Mouse (Mus musculus): ENCODE measurements around the gene Fam114a2. TPM values are rescaled to one million over a fixed set of nuclear protein-coding genes. Genes with fewer than 3 reads are reported as not detected.

The Fam114a2 gene
- polyA plus RNA-seq, 1 experiment from 2014 or later: 36.7 TPM

- peak; percentile 81 for DNase-seq (ENCODE audit: low spot score)
- Histone ChIP-seq H3K36me3 (ENCODE audit: control insufficient read depth, insufficient read depth, low read length) (no peaks in the 10 kb centered on the region), H3K9me3 (ENCODE audit: control insufficient read depth, low read length) (no peaks in the 10 kb centered on the region), H3K27me3 (replicated peaks; ENCODE audit: control insufficient read depth, insufficient read depth, low read length) (no peaks in the 10 kb centered on the region), H3K4me2 (no peak overlapping the region), H3K9ac (ENCODE audit: low read depth, low read length) (no peak overlapping the region), H3K4me1 (replicated peaks; ENCODE audit: control insufficient read depth, insufficient read depth, low read length) (no peaks in the 10 kb centered on the region), H3K27ac (ENCODE audit: low read depth, low read length) (no peak overlapping the region), H3K4me3 (ENCODE audit: low read depth, low read length) (no peak overlapping the region)
- WGBS: 42% methylated on average over 18 of the region's 18 CpGs
- ATAC-seq (replicated peaks; ENCODE audit: low FRiP score): no peak
Observed at GRCm38 (mm10) chr11:57548618-57549550, 30.5 kb upstream of the Fam114a2 start.

DNA sequence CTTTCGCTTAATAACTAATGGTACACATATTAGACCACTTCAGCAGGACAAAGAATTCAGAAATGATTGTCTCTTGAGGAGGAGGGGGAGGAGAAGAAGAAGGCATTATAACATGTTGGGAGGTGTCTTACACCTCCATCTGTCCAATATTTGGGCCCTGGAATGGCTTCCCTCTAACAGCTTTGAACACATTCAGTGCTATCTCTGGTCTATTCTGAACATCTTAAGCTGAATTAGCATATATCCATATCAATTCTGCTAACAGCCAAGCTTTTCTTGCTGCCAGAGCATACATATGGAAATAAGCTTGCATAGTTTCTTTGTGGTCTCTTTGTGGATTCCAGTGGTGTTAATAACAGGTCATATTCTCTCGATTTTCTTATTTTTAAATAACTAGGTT lies 22.3 kb upstream of the Fam114a2 start:
- H3K4me1 ChIP-seq (replicated peaks; ENCODE audit: control insufficient read depth, insufficient read depth, low read length): no peaks in the 10 kb centered on the region
- 85% methylated on average over 2 of the region's 2 CpGs for WGBS
- no peak for ATAC-seq (replicated peaks; ENCODE audit: low FRiP score)
- no peak overlapping the region for H3K4me3 ChIP-seq (ENCODE audit: low read depth, low read length)
- H3K9ac ChIP-seq (ENCODE audit: low read depth, low read length): no peak overlapping the region
- no peaks in the 10 kb centered on the region for H3K36me3 ChIP-seq (ENCODE audit: control insufficient read depth, insufficient read depth, low read length)
- no peaks in the 10 kb centered on the region for H3K27me3 ChIP-seq (replicated peaks; ENCODE audit: control insufficient read depth, insufficient read depth, low read length)
- no peak overlapping the region for H3K4me2 ChIP-seq
- H3K27ac ChIP-seq (ENCODE audit: low read depth, low read length): no peak overlapping the region
- H3K9me3 ChIP-seq (ENCODE audit: control insufficient read depth, low read length): no peaks in the 10 kb centered on the region
- no peak for DNase-seq (ENCODE audit: low spot score)

DNA sequence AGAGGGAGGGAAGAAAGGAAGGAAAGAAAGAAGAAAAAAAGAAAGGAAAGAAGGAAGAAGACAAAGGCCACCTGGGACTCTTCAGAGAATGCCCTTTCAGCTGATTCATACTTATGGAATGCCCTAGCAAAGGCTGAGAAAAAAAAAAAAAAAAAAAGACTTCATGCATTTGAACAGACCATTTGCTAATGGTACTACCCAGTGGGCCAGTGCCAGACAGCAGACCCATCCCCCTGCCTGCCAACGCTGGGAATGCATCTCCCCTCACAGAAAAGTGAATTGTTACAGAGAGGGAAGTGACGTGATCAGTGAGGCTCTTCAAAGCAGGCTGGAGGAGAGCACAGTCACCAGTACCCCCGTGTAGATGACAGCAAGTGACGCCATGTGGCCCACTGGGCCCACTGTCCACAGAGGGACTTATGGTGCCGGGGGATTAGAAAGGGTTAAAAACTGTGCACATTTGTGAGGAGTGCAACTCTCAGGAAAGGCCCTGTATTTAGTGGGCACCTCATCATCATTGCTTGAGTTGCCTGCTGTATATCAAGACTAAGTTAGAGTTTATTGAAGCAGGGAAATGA lies 21.5 kb upstream of the Fam114a2 start:
- Histone ChIP-seq H3K4me3 (ENCODE audit: low read depth, low read length) (no peak overlapping the region), H3K36me3 (ENCODE audit: control insufficient read depth, insufficient read depth, low read length) (no peaks in the 10 kb centered on the region), H3K4me2 (no peak overlapping the region), H3K4me1 (replicated peaks; ENCODE audit: control insufficient read depth, insufficient read depth, low read length) (no peaks in the 10 kb centered on the region), H3K9me3 (ENCODE audit: control insufficient read depth, low read length) (no peaks in the 10 kb centered on the region), H3K27ac (ENCODE audit: low read depth, low read length) (no peak overlapping the region), H3K27me3 (replicated peaks; ENCODE audit: control insufficient read depth, insufficient read depth, low read length) (no peaks in the 10 kb centered on the region), H3K9ac (ENCODE audit: low read depth, low read length) (no peak overlapping the region)
- DNase-seq (ENCODE audit: low spot score) (no peak), ATAC-seq (replicated peaks; ENCODE audit: low FRiP score) (no peak)
- 78% methylated on average over 5 of the region's 5 CpGs for WGBS

DNA sequence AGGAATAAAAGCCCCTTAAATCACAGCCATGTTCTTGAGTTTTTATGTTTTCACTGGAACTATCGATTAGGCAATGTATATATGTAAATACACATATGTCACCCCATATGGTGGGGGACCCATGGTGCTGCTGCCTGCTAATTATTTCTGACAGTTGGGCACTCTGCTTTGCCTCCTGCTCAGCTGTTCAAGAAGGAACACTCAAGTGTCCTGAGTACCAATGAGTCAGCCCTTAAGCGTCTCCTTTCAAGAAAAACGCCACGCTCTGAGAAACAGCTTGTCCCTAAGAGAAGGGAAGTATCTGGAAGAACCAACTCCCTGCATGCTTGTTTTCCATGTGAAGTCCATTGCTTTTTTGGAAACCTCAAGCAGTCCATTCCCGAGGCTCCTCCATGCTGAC lies 17.5 kb upstream of the Fam114a2 start:
- Histone ChIP-seq H3K4me2 (no peak overlapping the region), H3K9ac (ENCODE audit: low read depth, low read length) (no peak overlapping the region), H3K4me3 (ENCODE audit: low read depth, low read length) (no peak overlapping the region), H3K36me3 (ENCODE audit: control insufficient read depth, insufficient read depth, low read length) (no peaks in the 10 kb centered on the region), H3K27ac (ENCODE audit: low read depth, low read length) (no peak overlapping the region), H3K4me1 (replicated peaks; ENCODE audit: control insufficient read depth, insufficient read depth, low read length) (no peaks in the 10 kb centered on the region), H3K27me3 (replicated peaks; ENCODE audit: control insufficient read depth, insufficient read depth, low read length) (no peaks in the 10 kb centered on the region), H3K9me3 (ENCODE audit: control insufficient read depth, low read length) (no peaks in the 10 kb centered on the region)
- DNase-seq (ENCODE audit: low spot score) (no peak), ATAC-seq (replicated peaks; ENCODE audit: low FRiP score) (no peak)
- 93% methylated on average over 5 of the region's 5 CpGs for WGBS

GRCm38 (mm10) chr11:57532306-57532705 lies 13.9 kb upstream of the Fam114a2 start:
- no peak overlapping the region for H3K9ac ChIP-seq (ENCODE audit: low read depth, low read length)
- H3K36me3 ChIP-seq (ENCODE audit: control insufficient read depth, insufficient read depth, low read length): peaks cover 8% of the 10 kb centered on the region; the same call in 1 of the 2 replicates
- 87% methylated on average over 4 of the region's 4 CpGs for WGBS
- H3K9me3 ChIP-seq (ENCODE audit: control insufficient read depth, low read length): no peaks in the 10 kb centered on the region
- no peak overlapping the region for H3K27ac ChIP-seq (ENCODE audit: low read depth, low read length)
- no peak overlapping the region for H3K4me3 ChIP-seq (ENCODE audit: low read depth, low read length)
- no peak for DNase-seq (ENCODE audit: low spot score)
- no peak overlapping the region for H3K4me2 ChIP-seq
- H3K27me3 ChIP-seq (replicated peaks; ENCODE audit: control insufficient read depth, insufficient read depth, low read length): no peaks in the 10 kb centered on the region
- ATAC-seq (replicated peaks; ENCODE audit: low FRiP score): no peak
- no peaks in the 10 kb centered on the region for H3K4me1 ChIP-seq (replicated peaks; ENCODE audit: control insufficient read depth, insufficient read depth, low read length)

GRCm38 (mm10) chr11:57531300-57531950 lies 13.0 kb upstream of the Fam114a2 start:
- no peak for ATAC-seq (replicated peaks; ENCODE audit: low FRiP score)
- H3K4me3 ChIP-seq (ENCODE audit: low read depth, low read length): no peak overlapping the region
- no peaks in the 10 kb centered on the region for H3K4me1 ChIP-seq (replicated peaks; ENCODE audit: control insufficient read depth, insufficient read depth, low read length)
- no peak overlapping the region for H3K9ac ChIP-seq (ENCODE audit: low read depth, low read length)
- H3K4me2 ChIP-seq: no peak overlapping the region
- no peak overlapping the region for H3K27ac ChIP-seq (ENCODE audit: low read depth, low read length)
- H3K27me3 ChIP-seq (replicated peaks; ENCODE audit: control insufficient read depth, insufficient read depth, low read length): no peaks in the 10 kb centered on the region
- no peaks in the 10 kb centered on the region for H3K9me3 ChIP-seq (ENCODE audit: control insufficient read depth, low read length)
- 68% methylated on average over 11 of the region's 11 CpGs for WGBS
- peaks cover 8% of the 10 kb centered on the region; the same call in 1 of the 2 replicates for H3K36me3 ChIP-seq (ENCODE audit: control insufficient read depth, insufficient read depth, low read length)
- DNase-seq (ENCODE audit: low spot score): no peak

- Histone ChIP-seq H3K27me3 (replicated peaks; ENCODE audit: control insufficient read depth, insufficient read depth, low read length) (no peaks in the 10 kb centered on the region), H3K4me1 (replicated peaks; ENCODE audit: control insufficient read depth, insufficient read depth, low read length) (0 out of 2 replicates have a peak, but pooled peaks cover 2% of the 10 kb centered on the region), H3K9me3 (ENCODE audit: control insufficient read depth, low read length) (no peaks in the 10 kb centered on the region), H3K36me3 (ENCODE audit: control insufficient read depth, insufficient read depth, low read length) (peaks cover 8% of the 10 kb centered on the region; the same call in 1 of the 2 replicates), H3K4me3 (ENCODE audit: low read depth, low read length) (no peak overlapping the region), H3K9ac (ENCODE audit: low read depth, low read length) (no peak overlapping the region), H3K4me2 (no peak overlapping the region), H3K27ac (ENCODE audit: low read depth, low read length) (no peak overlapping the region)
- ATAC-seq (replicated peaks; ENCODE audit: low FRiP score) (no peak), DNase-seq (ENCODE audit: low spot score) (no peak)
- 87% methylated on average over 3 of the region's 3 CpGs for WGBS
Observed at GRCm38 (mm10) chr11:57529111-57529510, 10.7 kb upstream of the Fam114a2 start.

GRCm38 (mm10) chr11:57527506-57527905 lies 9.1 kb upstream of the Fam114a2 start:
- 87% methylated on average over 4 of the region's 4 CpGs for WGBS
- ATAC-seq (replicated peaks; ENCODE audit: low FRiP score) (no peak), DNase-seq (ENCODE audit: low spot score) (no peak)
- Histone ChIP-seq H3K4me2 (no peak overlapping the region), H3K4me1 (replicated peaks; ENCODE audit: control insufficient read depth, insufficient read depth, low read length) (0 out of 2 replicates have a peak, but pooled peaks cover 3% of the 10 kb centered on the region), H3K27ac (ENCODE audit: low read depth, low read length) (no peak overlapping the region), H3K36me3 (ENCODE audit: control insufficient read depth, insufficient read depth, low read length) (peaks cover 8% of the 10 kb centered on the region; the same call in 1 of the 2 replicates), H3K9ac (ENCODE audit: low read depth, low read length) (no peak overlapping the region), H3K27me3 (replicated peaks; ENCODE audit: control insufficient read depth, insufficient read depth, low read length) (no peaks in the 10 kb centered on the region), H3K9me3 (ENCODE audit: control insufficient read depth, low read length) (no peaks in the 10 kb centered on the region), H3K4me3 (ENCODE audit: low read depth, low read length) (no peak overlapping the region)

Measured in liver, embryonic 11.5 days (tissue).